Mouse (Mus musculus) kidney, adult 18-20 months (tissue): ENCODE data around the gene Slc25a16.
"Not testable (repeated sequence)": the region's sequence is repeated elsewhere in the genome, so short reads cannot be mapped to it uniquely, and the experiment has no call there.

Experiments
- DNase-seq: peaks from one replicate; pipeline ENCODE4 v3.0.0; 2021

Slc25a16 gene

DNA sequence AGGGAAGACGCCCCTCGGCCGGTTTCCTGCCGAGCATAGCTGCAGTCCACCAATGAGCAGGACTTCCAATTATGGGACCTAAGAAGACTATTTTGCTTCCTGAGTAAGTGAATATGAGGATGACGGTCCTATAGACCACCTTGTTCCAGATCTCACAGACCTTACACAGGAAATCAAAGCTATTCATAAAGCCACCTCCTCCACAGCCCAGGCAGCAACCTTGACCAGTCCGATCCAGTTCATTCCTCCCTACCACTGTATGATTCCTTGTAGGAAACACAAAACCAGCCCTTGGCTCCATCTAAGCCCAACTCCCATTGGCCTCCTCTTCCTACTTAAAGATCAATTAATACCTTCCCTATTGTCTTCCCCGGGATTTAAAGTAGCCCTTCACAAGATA, 14.1 kb upstream of the Slc25a16 start:
- DNase-seq: no peak

GRCm38 (mm10) chr10:62908896-62909295, 11.5 kb upstream of the Slc25a16 start, which contains the start of gene Tet1:
Gene Tet1 (minus strand): TSS chr10:62908996.
- not testable (repeated sequence) for DNase-seq

GRCm38 (mm10) chr10:62911120-62911519, 9.3 kb upstream of the Slc25a16 start:
- no peak for DNase-seq

DNA sequence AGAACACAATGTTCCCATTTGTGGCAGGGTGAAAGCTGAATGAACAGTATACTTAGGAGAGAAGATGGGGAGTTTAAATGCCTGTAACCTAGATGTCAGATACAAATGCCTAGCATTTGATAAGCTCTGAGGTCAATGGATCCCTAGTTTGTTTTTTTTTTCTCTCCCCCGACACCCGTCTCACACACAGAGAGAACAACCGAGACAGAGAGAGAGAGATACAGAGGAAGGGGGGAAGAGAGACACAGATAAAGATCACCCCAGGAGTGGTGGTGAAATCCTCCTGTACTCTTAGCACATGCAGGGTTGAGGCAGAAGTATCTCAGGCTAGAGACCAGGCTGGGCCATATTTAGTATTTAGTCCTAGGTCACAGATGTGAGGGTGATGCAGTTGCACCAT, 1.4 kb upstream of the Slc25a16 start:
- no peak for DNase-seq

DNA sequence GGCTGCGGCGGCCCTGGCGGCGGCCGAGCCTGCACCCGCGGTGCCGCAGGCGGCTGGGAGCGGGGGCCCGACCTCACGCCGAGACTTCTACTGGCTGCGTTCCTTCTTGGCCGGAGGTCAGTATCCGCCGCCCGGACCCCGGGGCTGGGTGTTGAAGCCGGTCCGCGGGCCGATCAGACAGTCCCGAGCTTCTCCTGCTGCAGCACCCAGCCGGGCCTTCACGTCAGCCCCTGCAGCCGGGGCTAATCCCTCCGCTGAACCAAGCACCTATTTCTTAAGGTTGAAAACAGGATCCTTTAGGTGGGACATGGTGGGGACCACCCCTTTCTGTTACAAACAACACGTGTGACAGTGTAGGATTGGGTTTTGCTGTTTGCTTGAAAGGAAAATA, 328 bp downstream of the Slc25a16 start:
- DNase-seq: no peak

DNA sequence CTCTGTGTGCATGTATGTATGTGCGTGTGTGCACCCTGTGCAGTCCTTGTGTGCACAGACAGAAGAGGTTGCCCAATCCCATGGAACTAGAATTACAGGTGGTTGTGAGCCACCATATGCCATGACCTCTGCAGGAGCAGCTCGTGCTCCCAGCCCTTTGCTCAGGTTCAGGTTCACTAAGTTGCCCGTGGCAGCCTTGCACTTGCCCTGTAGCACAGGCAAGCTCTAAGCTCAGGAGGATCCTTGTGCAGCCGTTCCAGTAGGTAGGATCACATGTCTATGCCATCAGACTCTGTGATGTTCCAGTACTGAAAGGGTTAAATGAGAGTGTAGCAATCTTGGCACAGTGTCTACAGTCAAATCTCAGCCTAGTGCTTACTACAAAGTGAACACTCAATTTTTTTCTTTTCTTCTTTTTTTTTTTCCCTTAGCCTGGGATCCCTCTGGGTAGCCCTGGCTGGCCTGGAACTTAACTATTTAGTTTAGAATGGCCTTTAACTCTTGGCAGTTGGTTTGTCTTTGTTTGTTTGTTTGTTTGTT, 3.7 kb downstream of the Slc25a16 start:
- peak; percentile 49 for DNase-seq

DNA sequence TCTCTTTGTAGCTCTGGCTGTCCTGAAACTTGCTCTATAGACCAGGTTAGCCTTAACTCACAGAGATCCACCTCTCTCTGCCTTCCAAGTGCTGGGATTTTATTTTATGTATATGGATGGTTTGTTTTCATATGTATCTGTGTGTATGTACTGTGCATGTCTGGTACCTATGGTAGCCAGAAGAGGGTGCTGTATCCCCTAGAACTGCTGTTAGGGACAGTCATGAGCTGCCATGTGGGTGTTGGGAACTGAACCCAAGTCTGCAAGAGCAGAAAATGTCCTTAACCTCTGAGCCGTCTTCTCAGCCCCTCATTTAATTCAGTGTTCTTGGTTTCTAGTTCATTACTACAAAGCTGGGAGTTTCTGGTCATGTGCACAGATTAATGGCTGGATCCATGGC, 11.9 kb downstream of the Slc25a16 start:
- no peak for DNase-seq

GRCm38 (mm10) chr10:62944975-62945580, 24.6 kb downstream of the Slc25a16 start:
- DNase-seq: no peak

GRCm38 (mm10) chr10:62946738-62947471, 26.5 kb downstream of the Slc25a16 start, which contains the start of gene Dna2:
Gene Dna2 (plus strand): TSS chr10:62947026.
- DNase-seq: peak; percentile 78

GRCm38 (mm10) chr10:62948551-62948950, 28.1 kb downstream of the Slc25a16 start:
- no peak for DNase-seq

- no peak for DNase-seq
Observed at GRCm38 (mm10) chr10:62963956-62964355, 43.5 kb downstream of the Slc25a16 start.

DNA sequence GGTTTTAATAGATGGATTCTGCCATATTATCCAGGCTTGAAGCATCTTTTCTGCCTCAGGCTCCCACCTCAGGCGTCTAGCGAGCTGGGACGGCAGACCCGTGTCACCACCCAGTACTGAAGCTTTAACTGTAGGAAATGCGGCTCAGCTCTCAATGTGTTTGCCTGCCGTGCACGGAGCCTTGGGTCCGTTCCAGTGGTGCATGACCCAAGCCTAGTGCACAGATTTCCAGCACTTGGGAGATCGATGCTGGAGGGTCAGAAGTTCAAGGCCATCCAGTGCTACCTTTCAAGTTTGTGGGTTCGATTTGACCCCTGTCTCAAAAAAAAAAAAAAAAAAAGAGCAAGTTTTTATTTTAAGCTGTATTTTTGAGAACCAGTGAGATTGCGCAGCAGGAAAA, 45.4 kb downstream of the Slc25a16 start:
- DNase-seq: no peak

- no peak for DNase-seq
Observed at GRCm38 (mm10) chr10:62966291-62966690, 45.9 kb downstream of the Slc25a16 start.

GRCm38 (mm10) chr10:62971821-62972220, 51.4 kb downstream of the Slc25a16 start:
- DNase-seq: peak; percentile 55

- no peak for DNase-seq
Observed at GRCm38 (mm10) chr10:62979667-62980038, 59.2 kb downstream of the Slc25a16 start.

DNA sequence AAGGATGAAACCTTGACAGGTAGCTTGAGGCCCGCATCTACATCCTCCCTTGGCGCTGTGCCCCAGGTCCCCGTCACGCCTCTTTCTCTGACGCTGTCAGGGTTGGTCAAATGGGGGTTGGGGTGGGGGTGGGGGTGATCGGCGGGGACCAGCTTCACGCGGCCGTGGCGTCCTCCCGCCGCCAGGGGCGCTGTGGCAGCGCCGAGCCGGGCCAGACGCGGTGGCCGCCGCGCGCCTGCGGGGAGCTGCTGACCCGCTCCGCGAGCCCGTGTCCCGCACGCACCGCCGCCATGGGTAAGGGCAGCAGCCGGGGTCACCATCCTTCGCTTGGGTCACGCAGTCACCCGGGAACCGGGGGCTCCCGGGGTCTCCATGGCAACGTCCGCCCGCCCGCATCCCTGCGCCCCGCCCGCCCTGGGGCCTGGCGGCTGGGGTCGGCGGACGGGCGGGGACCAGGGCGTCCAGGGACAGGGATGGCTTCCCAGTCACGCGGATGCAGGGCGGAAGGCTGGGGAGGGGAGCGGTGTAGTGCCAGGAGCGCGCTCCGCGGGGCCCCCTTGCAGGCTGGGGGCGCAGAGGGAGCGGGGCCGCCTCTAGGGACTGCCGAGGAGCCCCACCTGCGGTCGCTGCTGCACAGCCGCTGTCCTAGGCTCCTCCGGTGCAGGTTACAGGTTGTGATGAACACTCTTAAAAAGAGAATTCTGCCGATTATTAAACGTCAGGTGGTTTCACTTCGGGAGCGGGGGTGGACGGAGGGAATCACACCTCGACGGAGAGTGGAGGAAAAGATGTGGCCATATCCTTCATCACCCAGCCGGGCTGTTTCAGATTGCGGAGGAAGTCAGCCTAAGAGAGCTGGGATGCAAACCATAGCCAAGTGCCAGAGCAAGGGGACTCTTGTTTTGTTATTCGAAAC, 59.9 kb downstream of the Slc25a16 start, which contains the start of gene Rufy2:
Gene Rufy2, plus strand, starts transcription at position 185 of the 916 bp plus-strand sequence.
- DNase-seq: peak; percentile 85

DNA sequence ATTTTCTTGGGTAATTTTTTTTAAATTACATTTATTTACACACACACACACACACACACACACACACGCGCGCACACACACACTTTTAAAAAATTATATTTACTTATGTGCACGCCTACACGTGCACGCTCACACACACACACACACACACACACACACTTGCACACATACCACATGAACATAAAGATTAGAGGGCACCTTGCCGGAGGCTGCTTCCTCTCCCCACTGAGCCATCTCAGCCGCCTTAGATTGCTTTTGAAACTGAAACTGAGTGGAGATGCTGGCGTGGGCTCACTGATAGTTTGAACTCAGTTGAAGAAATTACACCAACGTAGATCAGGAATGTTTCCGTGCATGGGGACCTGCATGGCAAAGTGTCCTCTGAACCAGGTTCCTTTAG, 63.6 kb downstream of the Slc25a16 start:
- DNase-seq: no peak

- DNase-seq: peak; percentile 11
Observed at GRCm38 (mm10) chr10:62984495-62984894, 64.1 kb downstream of the Slc25a16 start.

GRCm38 (mm10) chr10:62987341-62987740, 66.9 kb downstream of the Slc25a16 start:
- no peak for DNase-seq

GRCm38 (mm10) chr10:62990636-62991035, 70.2 kb downstream of the Slc25a16 start:
- no peak for DNase-seq

- no peak for DNase-seq
Observed at GRCm38 (mm10) chr10:62993991-62994390, 73.6 kb downstream of the Slc25a16 start.
